Mouse (Mus musculus): ENCODE measurements around the gene Trim37. TPM values are rescaled to one million over a fixed set of nuclear protein-coding genes. Genes with fewer than 3 reads are reported as not detected.
A peak's percentile ranks its signal among the peaks of the same experiment; 100 is the strongest.

The Trim37 gene
- polyA plus RNA-seq, 1 experiment, result 1.7 TPM

DNA sequence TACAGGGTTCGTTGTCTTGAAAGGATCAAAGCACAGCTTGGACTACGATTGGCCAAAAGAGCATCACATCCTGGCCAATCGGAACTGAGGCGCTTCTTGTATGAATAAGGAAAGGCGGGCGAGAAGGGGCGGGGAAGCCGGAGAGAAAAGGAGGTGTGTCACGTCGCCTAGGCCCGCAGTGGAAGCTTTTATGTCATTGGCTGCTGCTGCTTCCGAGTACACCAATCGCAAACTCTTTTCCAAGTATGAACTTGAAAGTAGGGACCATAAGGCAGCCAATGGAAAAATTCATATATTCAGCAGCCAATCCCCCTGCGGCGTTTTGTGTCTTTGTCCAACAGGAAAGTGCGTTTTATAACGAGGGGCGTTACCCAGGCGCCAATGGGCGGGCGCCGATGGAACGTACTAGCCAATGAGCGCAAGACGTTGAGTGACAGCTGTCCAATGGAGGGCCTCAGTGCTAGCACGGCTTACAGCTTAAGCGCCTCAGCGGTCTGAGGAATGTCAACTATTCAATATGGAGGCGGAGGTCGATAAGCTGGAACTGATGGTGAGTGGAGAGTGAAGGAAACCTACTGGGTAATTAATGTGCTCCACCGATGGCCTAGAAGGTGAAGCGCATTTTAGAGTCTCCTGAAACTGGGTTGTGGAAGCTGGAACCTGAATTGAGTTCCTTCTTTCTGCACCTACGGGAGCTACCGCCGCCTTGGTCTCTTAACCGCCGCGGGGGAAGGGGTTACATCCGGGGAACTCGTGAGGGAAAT lies 17.9 kb upstream of the Trim37 start, which contains the start of gene Ska2:
Ska2 (plus strand) TSS at position 480 of the 764 bp plus-strand sequence.
- Histone ChIP-seq H3K4me3 (ENCODE audit: extremely low read depth, insufficient read depth, insufficient read length) (peak within 1 kb of the TSS; percentile 71), H3K4me1 (ENCODE audit: control insufficient read depth, insufficient read depth, insufficient read length) (no peaks in the 10 kb centered on the region), H3K36me3 (ENCODE audit: control insufficient read depth, insufficient read depth, low read length) (no peaks in the 10 kb centered on the region; the same call in 1 of the 2 replicates), H3K27ac (ENCODE audit: insufficient read depth, low read length) (peak within 1 kb of the TSS; percentile 15), H3K27me3 (ENCODE audit: control insufficient read depth, insufficient read depth, low read length) (no peaks in the 10 kb centered on the region)
- TF ChIP-seq POLR2A (IDR thresholded peaks at IDR 0.05; ENCODE audit: low read depth, low read length) (peak; percentile 24), CTCF (IDR thresholded peaks at IDR 0.05; ENCODE audit: extremely low read depth, insufficient read depth, insufficient read length, insufficient replicate concordance) (no peak)
- WGBS, result under 1% methylated on average over 40 of the region's 40 CpGs
- DNase-seq (ENCODE audit: low read depth in 1 of 2, low spot score in 2 of 2), result peak; percentile 94 to 99

DNA sequence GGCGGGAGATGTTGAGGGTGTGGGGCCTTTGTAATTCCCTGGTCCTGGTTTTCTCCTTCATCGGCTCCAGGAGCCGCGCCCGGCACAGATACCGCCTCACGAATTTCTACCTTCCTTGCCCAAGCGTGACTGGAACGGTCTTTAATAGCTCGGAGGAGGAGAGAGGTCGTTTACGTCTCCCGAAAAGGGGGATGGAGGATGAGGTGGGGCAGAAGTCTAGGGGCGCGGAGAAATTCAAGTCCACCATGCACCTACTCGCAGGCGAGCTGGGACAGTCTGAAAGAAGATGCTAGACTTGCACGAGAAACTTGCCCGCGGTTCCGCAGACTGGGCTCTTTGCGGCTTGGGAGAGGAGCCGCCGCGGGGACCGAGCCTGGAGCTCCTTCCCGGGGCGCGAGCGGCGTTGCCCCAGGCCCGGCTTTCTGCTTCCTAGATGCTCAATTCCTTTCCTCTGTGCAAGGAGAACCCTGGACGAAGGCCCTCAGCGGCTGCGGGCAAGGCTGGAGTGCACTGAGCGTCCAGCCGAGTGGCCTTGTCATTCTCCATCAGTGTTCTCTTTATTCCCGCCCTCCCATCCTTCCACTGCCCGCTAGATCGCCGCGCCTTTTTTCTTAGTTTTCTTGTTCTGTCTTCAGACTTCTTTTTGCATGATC lies 17.2 kb upstream of the Trim37 start:
- H3K4me3 ChIP-seq (ENCODE audit: extremely low read depth, insufficient read depth, insufficient read length), result peak overlapping the region; percentile 64
- TF ChIP-seq POLR2A (IDR thresholded peaks at IDR 0.05; ENCODE audit: low read depth, low read length) (no peak), CTCF (IDR thresholded peaks at IDR 0.05; ENCODE audit: extremely low read depth, insufficient read depth, insufficient read length, insufficient replicate concordance) (no peak)
- DNase-seq (ENCODE audit: low read depth in 1 of 2, low spot score in 2 of 2), result peak in 1 of 2 experiments; percentile 6
- peak overlapping the region; percentile 15 for H3K27ac ChIP-seq (ENCODE audit: insufficient read depth, low read length)
- no peaks in the 10 kb centered on the region; the same call in 1 of the 2 replicates for H3K36me3 ChIP-seq (ENCODE audit: control insufficient read depth, insufficient read depth, low read length)
- H3K27me3 ChIP-seq (ENCODE audit: control insufficient read depth, insufficient read depth, low read length), result no peaks in the 10 kb centered on the region
- WGBS, result under 1% methylated on average over 42 of the region's 42 CpGs
- no peaks in the 10 kb centered on the region for H3K4me1 ChIP-seq (ENCODE audit: control insufficient read depth, insufficient read depth, insufficient read length)

DNA sequence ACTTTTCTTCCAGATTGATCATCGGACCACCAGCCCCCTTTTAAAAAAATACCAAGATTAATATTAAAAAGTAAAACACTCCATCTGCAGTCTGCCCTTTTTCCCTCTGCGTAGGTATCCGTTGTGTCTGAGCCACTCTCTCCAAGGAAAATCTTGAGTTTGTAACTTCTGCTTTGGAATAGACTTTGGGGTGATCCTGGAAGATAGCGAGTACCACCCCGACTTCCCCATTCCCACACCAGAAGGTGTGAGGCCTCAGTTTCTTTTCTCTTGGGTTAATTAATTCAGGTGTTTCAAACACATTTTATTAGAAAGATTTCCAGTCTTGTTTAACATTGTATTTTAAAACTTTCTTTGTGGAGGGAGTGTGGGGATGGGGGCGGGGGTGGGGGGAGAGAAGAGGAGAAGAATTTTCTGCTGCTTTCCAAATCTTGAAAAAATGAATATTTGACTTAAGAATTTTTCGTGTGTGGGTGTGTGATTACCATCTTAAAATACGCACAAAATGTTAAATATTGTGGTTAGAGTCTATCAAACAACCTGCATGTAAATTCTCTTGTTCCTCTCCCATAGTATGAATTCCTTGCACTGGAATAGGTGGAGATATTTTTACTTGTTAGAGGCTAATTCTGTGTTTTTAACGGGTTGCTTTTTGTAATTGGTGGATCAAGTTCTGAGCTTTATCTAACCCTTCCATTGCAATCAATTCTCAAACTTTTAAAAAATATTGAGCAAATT lies 16.5 kb upstream of the Trim37 start:
- no peak for TF ChIP-seq POLR2A (IDR thresholded peaks at IDR 0.05; ENCODE audit: low read depth, low read length)
- TF ChIP-seq CTCF (IDR thresholded peaks at IDR 0.05; ENCODE audit: extremely low read depth, insufficient read depth, insufficient read length, insufficient replicate concordance), result no peak
- H3K27ac ChIP-seq (ENCODE audit: insufficient read depth, low read length), result no peak overlapping the region
- H3K4me3 ChIP-seq (ENCODE audit: extremely low read depth, insufficient read depth, insufficient read length), result peak overlapping the region; percentile 64
- no peaks in the 10 kb centered on the region for H3K4me1 ChIP-seq (ENCODE audit: control insufficient read depth, insufficient read depth, insufficient read length)
- no peaks in the 10 kb centered on the region; the same call in 1 of the 2 replicates for H3K36me3 ChIP-seq (ENCODE audit: control insufficient read depth, insufficient read depth, low read length)
- WGBS, result 9% methylated on average over 9 of the region's 9 CpGs
- H3K27me3 ChIP-seq (ENCODE audit: control insufficient read depth, insufficient read depth, low read length), result no peaks in the 10 kb centered on the region
- no peak for DNase-seq (ENCODE audit: low read depth in 1 of 2, low spot score in 2 of 2)

DNA sequence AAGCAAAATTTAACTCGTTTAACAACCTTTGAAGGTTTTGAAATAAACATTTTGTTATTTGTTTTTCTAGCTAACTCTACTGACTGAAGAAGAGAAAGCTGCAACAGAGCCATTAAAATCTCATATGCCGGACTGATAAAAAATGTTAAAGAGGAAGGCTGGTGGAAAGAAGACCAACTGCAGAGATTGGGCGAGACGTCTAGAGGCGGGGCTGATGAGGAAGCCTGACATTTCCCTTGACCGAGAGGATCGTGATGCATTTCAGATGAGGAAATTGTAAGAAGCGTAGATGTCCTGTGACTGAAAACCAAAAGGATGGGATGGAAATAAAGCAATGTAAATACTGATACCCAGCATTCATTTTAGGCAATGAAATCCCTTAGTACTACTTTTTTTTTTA lies 5.0 kb upstream of the Trim37 start:
- Histone ChIP-seq H3K27me3 (ENCODE audit: control insufficient read depth, insufficient read depth, low read length) (no peaks in the 10 kb centered on the region), H3K36me3 (ENCODE audit: control insufficient read depth, insufficient read depth, low read length) (peaks cover 4% of the 10 kb centered on the region), H3K27ac (ENCODE audit: insufficient read depth, low read length) (no peak overlapping the region), H3K4me1 (ENCODE audit: control insufficient read depth, insufficient read depth, insufficient read length) (no peaks in the 10 kb centered on the region), H3K4me3 (ENCODE audit: extremely low read depth, insufficient read depth, insufficient read length) (no peak overlapping the region)
- no peak for DNase-seq (ENCODE audit: low read depth in 1 of 2, low spot score in 2 of 2)
- WGBS, result 84% methylated on average over 8 of the region's 8 CpGs
- TF ChIP-seq CTCF (IDR thresholded peaks at IDR 0.05; ENCODE audit: extremely low read depth, insufficient read depth, insufficient read length, insufficient replicate concordance) (no peak), POLR2A (IDR thresholded peaks at IDR 0.05; ENCODE audit: low read depth, low read length) (no peak)

DNA sequence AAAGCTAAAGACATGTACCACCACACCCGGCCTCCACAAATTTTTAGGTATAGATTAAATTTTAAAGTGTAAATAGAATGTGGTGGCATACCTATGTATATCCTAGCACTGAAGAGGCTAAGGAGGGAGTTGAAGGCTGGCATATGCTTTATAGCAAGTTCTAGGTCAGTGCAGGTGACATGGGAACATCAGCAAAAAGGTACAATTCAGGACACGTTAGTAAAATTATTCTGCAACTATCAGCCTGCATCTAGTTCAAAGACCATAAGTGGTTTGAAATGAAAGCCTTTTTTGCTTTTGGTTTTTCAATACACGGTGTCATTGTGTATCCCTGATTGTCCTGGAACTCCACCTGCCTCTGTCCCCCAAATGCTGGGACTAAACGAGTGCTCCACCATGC lies 1.3 kb upstream of the Trim37 start:
- H3K4me1 ChIP-seq (ENCODE audit: control insufficient read depth, insufficient read depth, insufficient read length), result no peaks in the 10 kb centered on the region
- WGBS, result 79% methylated on average over 4 of the region's 4 CpGs
- no peak overlapping the region for H3K27ac ChIP-seq (ENCODE audit: insufficient read depth, low read length)
- H3K4me3 ChIP-seq (ENCODE audit: extremely low read depth, insufficient read depth, insufficient read length), result no peak overlapping the region
- peaks cover 3% of the 10 kb centered on the region for H3K36me3 ChIP-seq (ENCODE audit: control insufficient read depth, insufficient read depth, low read length)
- DNase-seq (ENCODE audit: low read depth in 1 of 2, low spot score in 2 of 2), result no peak
- TF ChIP-seq CTCF (IDR thresholded peaks at IDR 0.05; ENCODE audit: extremely low read depth, insufficient read depth, insufficient read length, insufficient replicate concordance) (no peak), POLR2A (IDR thresholded peaks at IDR 0.05; ENCODE audit: low read depth, low read length) (no peak)
- H3K27me3 ChIP-seq (ENCODE audit: control insufficient read depth, insufficient read depth, low read length), result no peaks in the 10 kb centered on the region

DNA sequence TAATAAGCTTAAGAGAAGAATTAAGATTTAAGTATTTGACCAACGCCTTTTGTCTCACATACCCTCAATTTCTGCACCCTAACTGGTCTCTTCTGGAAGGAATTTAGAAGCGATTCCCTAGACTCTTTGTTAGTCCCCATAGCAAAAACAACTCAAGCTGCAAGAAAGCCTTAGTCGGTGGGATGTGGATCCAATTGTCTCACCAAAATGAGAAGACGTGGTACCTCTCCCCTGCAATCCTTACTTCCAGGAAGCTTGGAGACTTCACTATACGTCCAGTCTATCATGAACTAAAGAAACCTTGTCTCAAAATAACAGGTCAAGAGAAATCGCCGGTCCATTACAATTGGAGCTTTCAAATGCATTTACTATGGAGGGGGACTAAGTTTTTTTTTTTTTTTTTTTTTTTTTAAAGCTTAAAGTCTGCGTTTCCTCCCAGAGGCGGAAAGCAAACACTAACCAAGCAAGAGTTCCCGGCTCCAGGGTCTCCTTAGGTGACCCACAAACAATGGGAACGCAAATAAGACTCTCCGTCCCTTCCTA lies 525 bp upstream of the Trim37 start:
- H3K27me3 ChIP-seq (ENCODE audit: control insufficient read depth, insufficient read depth, low read length), result no peaks in the 10 kb centered on the region
- no peak for DNase-seq (ENCODE audit: low read depth in 1 of 2, low spot score in 2 of 2)
- WGBS, result 4% methylated on average over 12 of the region's 12 CpGs
- no peak overlapping the region for H3K27ac ChIP-seq (ENCODE audit: insufficient read depth, low read length)
- peak overlapping the region; percentile 75 for H3K4me3 ChIP-seq (ENCODE audit: extremely low read depth, insufficient read depth, insufficient read length)
- TF ChIP-seq CTCF (IDR thresholded peaks at IDR 0.05; ENCODE audit: extremely low read depth, insufficient read depth, insufficient read length, insufficient replicate concordance), result no peak
- no peak for TF ChIP-seq POLR2A (IDR thresholded peaks at IDR 0.05; ENCODE audit: low read depth, low read length)
- H3K36me3 ChIP-seq (ENCODE audit: control insufficient read depth, insufficient read depth, low read length), result peaks cover 3% of the 10 kb centered on the region
- no peaks in the 10 kb centered on the region for H3K4me1 ChIP-seq (ENCODE audit: control insufficient read depth, insufficient read depth, insufficient read length)
